Mouse (Mus musculus) naive thymus-derived CD4-positive, alpha-beta T cell, adult 2 months (primary cell): Measurements from ENCODE around the gene Ctsh.
"Not testable (repeated sequence)": the region's sequence is repeated elsewhere in the genome, so short reads cannot be mapped to it uniquely, and the experiment has no call there.

Experiments used
- DNase-seq: peaks from one replicate; pipeline ENCODE4 v3.0.0-alpha.2; 2011; ENCODE audit warnings: low read depth

Ctsh gene

DNA sequence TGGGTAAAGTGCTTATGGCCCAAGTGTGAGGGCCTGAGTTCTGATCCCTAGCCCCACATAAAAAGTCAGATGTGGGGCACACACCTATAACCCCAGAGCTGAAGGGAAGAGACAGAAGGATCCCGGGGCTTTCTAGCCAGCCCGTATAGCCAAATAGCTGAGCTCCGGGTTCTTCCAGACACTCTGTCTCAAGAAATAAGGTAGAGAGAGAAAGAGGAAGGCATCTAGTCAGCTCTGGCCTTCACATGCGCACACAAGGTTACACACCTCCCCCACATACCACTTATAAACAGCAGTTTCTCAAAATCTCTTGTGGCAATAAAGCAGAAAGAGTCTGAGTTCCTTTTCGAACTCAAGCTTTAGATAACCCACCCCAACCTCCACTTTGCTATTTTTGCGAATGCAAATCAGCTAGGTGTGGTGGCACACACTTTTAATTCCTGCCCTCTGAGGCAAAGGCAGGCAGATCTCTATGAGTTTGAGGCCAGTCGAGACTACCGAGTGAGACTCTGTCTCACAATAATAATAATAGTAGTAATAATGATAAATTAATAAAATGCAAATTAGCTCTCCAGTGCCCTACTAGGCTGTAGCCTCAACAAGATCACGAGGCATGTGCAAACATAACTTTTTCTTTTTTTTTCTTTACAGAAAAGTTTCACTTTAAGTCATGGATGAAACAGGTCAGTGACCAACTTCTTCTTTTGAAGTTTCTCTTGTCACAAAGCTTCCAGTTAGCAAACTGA, 6.0 kb downstream of the Ctsh start:
- DNase-seq = no peak

DNA sequence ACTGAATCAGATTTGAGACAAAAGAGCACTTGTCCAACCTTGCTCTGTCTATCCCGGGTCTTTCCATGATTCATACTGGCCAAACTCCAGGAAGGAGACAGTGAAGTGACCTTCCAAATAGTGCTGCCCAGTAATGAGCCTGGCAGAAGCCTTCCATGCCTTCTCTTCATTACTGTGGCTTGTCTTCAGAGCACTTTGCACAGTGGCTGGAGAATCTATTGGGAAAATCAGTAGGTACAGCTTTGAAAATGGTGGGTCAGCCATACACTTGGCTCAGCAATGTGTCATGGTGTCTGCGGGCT, 6.6 kb downstream of the Ctsh start:
- DNase-seq = no peak

DNA sequence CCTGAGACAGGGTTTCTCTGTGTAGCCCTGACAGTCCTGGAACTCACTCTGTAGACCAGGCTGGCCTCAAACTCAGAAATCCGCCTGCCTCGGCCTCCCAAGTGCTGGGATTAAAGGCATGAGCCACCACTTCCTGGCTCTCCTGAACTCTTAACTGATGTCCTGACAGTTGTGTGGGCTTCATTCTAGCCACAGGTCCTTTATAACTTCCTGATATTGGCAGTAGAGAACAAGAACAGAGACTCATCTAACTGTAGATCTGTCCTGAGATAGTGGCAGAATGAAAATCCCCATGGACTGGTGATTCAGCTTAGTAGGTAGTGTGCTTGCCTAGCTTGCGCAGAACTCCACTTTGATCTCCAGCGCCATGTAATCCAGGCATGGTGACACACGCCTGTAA, 7.0 kb downstream of the Ctsh start:
- not testable (repeated sequence) for DNase-seq

DNA sequence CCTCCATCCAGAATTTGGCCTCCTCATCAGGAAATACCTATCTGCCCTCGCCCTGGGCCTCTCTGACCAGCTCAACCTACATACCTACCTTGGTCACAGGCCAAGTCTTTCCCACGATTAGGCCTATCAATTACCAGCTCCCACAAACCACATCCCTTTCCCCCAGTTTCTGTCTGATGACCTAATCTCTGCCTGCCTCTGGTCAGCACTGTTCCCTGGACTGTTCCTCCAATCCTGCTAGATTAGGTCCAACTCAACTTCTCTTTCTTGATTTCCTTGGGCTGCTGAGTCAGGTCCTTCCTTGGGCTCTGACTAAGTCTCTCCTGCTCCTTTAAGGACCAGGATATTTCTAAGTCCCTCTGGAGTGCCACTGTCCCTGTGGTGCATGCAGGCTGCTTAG, 13.4 kb downstream of the Ctsh start:
- no peak for DNase-seq

DNA sequence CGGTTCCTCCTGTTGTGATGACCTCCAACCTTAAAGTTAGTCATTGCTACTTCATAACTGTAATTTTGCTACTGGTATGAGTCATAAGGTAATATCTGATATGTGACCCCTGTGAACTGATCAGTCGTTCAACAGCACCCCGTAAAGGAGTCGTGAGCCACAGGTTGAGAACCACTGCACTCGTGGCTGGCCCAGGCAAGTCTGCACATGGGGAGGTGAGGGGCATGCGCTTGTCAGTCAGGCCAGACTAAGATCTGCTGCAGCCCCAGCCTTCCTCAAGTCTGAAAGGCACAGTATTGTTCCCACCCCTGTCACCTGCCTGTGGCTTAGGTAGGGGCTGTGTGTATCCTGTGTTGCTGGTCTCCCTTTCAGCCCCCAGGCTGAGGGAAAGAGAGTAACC, 14.8 kb downstream of the Ctsh start:
- DNase-seq = no peak

DNA sequence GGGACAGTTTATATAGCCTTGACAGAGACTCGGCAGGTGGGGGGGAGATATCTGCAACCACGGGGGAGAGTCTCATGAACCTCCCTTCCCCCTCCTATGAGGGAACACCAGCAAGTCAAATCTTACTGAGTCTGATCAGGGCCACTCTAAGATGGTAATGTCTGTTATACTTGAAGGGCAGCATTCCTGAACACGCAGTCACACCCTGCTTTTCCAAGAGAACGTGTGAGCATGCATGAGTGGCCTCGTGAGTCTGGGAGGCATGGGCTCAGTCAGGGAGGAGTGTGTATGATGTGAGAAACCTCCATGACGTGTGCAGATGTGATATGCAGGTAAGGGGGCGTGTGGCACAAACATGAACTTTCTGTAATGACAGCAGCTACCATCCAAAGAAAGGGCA, 15.5 kb downstream of the Ctsh start:
- DNase-seq = no peak

DNA sequence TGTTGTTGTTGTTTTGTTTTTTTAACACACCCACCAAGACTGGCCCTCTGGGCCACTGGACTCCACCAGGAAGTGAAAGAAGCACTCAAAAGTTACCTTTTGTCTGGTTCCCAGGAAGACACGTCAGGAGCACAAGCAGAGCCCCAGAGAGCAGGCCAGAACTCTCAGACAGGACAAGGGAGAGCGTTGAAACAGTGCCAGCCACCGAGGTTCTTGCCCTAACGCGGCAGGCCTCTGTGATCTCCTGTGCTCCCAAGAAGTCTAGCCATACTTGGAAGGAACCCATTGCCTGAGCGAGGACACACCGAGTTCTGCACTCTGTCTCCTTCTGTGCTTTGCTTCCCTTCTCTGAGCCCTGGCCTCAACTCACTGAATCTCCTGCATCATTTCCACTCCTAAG, 16.2 kb downstream of the Ctsh start:
- DNase-seq = no peak

DNA sequence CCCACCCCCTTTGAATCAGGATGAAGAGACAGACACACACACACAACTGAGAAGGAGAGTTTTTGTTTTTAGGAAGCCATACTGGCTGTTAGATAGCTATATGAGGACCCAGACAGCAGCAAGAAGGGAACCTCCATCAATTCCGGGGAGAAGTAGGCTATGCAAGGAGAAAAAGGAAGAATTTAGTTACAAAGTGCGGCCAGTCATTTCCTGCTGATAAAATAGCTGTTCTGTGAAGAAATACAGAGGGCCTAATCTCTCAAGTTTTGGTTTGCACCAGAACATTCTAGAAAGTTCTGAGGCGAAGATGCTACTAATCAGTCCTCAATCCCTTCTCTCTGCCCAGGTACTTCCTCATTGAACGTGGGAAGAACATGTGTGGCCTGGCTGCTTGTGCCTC, 21.4 kb downstream of the Ctsh start:
- no peak for DNase-seq

DNA sequence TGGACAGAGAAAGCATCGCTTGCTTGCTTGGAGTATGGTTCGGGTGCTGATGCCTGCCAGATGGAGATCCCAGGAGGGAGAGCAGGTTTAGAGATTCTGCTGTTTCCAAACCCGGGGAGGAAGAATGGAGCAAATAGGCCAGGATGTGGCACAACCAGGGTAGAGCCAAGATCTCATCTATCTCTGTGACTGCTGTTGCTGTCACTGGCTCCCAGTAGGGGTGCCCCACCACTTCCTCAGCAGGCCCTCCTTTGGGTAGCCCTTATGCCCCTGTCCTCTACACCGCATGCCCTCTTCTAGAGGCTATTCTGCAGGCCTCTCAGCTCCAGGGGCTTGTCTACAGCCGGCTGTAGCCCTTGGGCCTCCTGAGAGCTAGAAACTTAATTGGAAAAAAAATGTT, 22.2 kb downstream of the Ctsh start:
- no peak for DNase-seq

DNA sequence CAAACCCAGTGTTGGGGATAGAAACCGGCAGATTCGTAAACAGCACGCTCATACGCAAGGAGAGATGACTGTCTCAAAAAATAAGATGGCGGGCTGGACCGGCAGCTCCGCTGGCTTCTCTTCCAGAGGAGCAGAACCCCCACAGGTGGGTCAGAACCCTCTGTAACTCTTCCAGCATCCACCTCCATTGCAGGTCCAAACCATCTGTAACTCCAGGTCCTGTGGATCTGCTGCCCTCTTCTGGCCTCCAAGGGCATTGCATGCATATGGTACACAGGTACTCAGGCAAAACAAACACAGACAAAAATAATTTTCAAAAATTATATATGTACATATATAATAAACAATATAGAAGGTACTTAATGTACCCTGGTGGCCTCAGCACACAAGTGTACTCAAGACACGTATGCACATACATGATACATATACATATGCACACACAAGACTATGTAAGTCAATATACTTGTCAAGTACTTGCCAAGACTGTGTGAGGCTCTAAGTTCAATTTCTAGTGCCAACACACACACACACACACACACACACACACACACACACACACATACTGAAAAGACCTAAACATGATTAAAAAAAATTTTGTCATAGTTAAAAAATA, 23.0 kb downstream of the Ctsh start:
- DNase-seq = peak; percentile 54

DNA sequence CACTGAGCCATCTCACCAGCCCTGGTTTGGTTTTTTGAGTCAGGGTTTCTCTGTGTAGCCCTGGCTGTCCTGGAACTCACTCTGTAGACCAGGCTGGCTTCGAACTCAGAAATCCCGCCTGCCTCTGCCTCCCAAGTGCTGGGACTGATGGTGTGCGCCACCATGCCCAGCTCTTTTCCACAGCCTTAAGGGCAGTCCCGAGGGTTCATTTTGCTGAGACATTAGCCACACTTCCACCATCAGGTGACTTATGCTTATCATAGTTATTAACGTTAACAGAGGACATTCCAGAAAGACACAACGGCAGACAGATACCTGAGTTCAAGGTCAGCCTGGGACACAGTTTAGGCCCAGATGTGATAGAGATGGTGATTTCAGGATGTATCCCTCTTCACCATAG, 28.0 kb downstream of the Ctsh start:
- not testable (repeated sequence) for DNase-seq

DNA sequence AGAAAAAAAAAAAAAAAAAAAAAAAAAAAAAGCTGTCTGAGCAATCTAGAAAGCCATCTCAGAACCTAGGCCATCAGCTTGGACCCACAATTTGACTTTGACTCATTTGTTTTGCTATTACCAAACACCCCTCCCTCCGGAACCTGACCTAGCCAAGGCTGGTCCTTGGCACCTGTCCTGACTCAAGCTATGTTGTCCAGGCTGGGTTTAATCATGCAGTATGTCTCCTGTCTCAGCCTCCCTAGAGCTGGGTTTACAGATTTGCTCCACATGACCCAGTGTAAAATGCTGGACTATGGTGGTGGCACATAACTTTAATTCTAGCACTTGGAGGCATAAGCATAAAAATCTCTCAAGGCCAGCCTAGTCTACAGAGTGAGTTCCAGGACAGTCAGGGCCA, 29.0 kb downstream of the Ctsh start:
- no peak for DNase-seq

DNA sequence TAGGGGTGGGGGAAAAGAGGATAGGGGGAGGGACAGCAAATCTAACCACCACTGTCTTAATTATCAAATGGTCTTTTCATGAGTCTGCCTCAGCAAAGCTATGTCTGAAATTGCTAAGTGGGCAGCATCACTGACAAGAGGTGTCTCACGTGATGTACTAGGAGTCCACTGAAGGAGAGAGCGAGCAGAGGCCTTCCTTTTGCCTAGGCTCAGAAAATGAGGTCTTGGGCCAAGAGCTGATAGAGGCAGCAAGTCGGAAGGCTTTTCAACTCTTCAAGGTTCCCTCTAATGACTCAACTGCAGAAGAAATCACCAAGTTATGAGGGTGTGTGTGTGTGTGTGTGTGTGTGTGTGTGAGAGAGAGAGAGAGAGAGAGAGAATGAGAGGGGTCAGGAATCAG, 30.2 kb downstream of the Ctsh start:
- no peak for DNase-seq

DNA sequence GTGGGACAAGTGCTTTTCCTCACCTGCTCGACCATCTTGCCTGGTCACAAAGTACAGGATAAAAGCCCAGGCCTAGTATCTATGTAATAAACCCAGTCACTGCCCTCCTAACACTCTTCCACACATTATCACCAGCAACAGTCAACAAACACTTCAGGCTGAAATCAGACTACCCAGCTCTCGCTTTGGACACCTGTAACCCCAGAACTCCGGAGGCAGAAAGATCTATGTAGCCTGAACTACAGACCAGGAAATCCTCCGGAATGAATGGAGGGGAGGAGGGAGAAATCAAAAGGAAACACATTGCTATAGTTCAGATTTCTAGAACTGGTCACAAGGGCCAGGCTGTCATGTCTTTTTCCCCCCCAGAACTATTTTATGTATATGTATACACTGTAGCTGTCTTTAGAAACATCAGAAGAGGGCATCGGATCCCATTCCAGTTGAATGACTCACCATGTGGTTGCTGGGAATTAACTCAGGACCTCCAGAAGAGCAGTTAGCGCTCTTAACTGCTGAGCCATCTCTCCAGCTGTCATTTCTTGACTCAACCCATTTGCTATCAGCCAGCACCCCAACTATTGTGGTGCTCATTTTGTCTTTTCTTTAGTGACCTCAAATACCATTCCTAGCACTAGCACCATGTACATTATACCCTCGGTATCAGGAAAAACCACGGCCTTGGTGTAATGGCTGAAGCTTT, 31.0 kb downstream of the Ctsh start:
- DNase-seq = no peak

DNA sequence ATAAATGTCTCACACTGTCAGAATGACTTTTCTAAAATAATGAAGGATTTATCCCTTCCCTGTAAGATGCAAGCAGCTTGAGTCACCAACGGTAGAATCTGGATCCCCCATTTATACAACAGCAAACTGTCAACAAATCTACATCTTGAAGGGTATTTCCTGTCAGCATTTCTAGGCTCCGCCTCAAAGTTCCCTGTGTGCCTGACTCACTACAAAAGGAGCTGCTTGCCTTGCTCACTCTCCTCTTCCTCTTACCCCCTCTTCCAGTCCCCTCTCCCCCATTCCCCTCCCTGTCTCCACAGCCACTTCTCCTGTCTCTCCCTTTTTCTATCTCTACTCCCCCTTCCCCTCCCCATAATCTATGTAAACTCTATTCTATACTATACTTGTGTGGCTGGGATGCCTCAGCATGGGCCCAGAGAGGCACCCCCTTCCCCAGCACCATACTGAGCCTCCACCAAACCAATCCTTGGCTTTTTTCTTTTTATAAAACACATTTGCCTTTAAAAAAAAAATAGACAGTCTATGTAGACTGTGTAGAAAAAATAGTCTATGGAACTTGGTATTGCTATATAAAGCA, 34.0 kb downstream of the Ctsh start:
- no peak for DNase-seq

DNA sequence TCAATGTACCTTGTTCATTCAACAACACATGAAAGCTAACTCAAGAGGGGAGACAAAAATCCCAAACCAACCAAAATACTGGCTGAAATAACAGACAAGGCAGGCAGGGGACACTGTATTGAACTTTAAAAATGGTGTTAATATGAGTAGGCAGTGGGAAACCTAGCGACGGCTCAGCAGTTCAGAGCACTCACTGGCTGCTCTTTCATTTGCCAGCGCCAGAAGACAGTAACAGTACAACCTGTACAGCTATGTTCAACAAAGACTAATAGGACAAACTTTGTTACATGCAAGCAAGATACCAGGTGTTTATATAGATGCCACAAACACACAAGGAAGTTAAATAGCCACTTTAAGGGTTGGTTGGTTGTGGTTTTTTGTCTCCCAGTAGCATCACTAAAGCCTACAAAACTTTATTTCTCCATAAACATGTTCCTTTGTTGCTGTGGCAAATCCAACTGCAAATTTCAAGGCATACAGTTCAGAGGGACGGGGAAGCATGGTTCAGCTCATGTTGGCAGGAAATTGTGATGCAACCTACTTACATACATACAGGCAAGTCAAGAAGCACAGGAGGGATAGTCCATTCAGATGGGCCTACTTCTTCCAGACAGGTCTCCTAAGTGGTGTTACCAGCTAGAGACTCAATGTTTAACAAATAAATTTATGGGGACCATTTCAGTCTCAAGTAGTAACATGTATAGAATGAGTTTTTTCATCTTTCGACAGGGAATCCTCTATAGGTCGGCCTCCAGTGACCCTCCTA, 35.6 kb downstream of the Ctsh start:
- no peak for DNase-seq

DNA sequence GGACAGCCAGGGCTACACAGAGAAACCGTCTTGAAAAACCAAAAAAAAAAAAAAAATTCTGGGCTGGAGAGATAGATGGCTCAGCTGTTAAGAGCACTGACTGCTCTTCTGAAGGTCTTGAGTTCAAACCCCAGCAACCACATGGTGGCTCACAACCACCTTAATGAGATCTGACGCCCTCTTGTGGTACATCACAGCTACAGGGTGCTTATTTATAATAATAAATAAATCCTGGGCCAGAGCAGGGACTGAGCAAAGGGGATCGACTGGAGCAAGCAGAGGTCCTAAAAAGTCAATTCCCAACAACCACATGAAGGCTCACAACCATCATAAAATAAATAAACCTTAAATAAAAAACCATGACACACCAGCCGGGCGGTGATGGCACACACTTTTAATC, 45.0 kb downstream of the Ctsh start:
- peak; percentile 57 for DNase-seq

DNA sequence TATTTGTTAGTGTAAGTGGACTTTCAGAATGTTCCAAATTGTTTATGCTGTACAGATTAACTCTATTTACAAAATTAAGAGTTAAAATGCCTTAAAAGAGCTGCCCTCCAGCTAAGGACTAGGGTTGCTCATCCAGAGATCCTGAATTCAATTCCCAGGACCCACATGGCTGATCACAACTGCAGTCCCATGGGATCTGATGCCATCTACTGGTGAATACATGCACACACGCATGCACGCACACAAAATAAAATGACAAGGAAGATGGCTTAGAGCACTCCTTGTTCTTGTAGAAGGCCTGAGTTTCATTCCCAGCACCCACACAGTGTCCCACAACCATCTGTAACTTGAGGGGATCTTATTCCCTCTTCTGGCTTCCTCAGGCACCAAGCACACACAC, 46.8 kb downstream of the Ctsh start:
- no peak for DNase-seq

DNA sequence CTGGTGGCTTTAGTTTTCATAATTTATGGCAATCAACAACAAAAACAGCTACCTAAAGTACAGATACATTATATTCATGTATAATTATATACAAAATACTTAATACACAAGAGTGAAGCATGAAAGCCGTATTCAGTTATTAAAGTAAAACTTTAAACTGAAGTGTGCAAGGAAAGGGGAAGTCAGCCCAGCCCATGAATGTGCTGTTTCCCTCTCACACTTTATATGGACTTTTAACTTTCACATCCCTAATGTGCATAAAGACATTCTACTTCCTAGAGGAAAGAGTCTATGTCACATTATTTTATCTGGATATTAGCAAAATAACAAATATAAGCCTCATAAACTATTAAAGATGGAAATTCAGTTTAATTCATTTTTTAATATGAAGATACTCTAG, 51.5 kb downstream of the Ctsh start:
- DNase-seq = no peak

DNA sequence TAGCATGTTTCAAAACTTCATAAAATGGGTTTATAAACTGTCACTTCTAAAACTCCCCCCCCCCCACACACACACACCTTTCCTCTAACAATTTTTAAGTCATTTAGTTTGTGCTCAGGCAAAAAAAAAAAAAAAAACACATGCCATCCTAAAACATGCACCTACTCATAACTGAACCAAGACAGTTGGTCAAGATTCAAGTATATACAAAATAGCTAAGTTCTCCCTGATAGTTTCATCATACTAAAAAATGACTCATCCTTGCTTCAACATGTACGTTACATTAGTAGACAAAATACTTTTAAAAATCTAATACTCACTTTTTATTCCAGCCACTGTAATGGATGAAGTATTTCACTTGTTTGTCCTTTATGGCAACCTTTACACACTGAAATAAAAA, 53.0 kb downstream of the Ctsh start:
- no peak for DNase-seq

DNA sequence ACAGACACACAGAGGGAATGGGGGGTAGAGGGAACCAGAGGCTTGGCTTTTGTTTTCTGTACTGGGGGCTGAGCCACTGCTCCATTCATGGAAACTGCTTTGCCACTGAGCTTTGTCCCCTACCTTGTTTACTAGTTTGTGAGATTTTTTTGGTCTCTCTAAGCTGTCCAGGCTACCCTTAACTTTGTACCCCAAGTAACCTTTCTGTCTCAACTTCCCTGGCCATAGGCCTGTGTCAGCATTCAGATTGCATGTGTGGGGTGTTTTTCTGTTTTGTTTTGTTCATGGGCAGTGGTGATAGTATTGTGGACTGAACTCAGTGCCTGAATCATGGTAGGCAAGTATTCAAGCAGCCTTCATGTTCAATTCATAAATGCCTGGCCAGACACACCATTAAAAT, 54.3 kb downstream of the Ctsh start:
- no peak for DNase-seq

DNA sequence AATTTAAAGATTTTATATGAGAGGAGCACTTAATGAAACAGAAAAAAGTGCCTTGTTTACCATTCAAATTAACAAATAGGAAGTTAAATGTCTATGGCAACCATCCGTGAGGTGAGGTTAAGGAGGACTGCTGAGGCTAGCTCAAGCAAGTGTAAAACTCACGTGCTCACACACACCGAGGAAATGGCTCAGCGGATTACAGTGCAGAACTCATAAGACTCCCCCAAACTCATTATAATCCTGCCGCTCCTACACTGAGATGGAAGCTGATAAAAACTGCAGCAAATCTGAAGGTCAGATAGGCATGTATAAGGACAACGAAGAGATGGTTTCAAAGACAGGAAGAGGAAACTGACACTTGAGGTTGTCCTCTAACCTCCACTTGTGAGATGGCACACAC, 55.4 kb downstream of the Ctsh start:
- peak; percentile 35 for DNase-seq

DNA sequence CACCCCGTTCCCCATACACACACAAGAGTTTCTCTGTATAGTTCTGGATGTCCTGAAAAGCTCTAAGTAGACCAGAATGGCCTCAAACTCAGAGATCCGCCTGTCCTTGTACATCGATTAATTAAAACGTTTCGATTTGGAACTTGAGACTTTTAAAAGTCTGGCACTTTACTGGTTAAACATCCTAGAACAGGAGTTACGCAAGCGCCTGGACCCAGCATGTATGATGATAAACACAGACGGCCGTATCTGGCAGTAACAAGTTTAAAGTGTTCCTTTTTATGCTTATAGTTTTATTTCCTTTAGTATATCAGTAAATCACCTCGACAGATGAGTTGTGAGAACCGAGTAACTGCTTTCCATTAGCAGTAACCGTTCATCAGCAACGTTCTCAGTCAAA, 59.2 kb downstream of the Ctsh start:
- peak; percentile 42 for DNase-seq
